Mouse (Mus musculus) embryo, embryonic 9.5 days (tissue): ENCODE results near the gene Bhlhe23.

ENCODE experiments used
- DNase-seq: peaks from one replicate; pipeline ENCODE4 v3.0.0-alpha.2; 2017; ENCODE audit errors: extremely low spot score

Bhlhe23 gene

DNA sequence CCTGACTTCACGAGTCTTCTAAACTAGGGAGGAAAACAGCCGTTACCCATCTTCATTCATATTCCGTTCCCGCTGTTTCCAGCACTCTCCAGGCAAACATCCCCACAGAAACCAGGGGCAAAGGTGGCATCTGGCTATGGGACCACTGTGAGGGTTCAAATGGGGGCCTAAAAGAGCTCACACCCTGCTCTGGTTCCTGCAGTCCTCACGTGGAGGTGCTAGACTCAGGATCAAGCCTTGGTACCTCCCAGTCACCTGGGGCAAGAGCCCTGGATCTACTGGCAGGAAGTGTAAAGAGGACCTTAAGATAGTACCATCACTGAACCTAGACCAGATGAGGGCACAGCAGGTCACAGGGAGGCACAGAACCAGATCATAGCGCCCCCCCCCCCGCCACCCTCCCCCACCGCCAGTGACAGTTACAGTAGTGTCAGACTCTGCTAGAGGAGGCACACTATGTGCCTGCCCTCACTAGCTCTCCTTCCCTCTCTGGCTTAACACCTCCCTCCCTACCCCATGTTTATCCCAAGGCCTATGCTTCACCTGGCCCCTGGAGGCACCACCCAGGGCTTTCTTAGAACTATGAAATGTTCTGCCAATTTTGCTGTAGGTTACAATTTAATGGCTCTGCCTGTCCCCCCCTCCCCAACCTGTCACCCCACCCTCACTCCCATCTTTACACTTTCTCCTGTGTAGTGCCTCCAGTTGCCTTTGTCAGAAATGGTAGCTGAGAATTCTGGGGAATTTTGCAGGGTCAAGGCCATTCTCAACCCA, 50.7 kb downstream of the Bhlhe23 start:
- DNase-seq, result no peak

DNA sequence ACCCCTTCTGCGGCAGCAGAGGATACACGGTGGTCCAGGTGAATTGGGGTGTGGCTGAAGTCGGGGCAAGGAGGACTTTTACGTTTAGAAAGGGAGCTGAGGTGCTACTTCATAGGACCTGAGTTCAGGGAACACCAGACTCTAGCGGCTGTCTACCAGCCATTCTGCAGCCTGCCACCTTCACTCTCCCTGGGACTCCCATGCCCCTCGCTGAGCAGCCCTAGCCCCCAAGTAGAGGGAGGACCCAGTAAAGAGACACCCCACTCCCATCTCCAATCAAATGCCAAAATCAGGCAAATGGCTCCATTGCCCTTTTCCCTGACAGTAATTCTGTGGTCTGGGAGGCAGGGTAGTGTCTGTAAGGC, 51.3 kb downstream of the Bhlhe23 start:
- no peak for DNase-seq

DNA sequence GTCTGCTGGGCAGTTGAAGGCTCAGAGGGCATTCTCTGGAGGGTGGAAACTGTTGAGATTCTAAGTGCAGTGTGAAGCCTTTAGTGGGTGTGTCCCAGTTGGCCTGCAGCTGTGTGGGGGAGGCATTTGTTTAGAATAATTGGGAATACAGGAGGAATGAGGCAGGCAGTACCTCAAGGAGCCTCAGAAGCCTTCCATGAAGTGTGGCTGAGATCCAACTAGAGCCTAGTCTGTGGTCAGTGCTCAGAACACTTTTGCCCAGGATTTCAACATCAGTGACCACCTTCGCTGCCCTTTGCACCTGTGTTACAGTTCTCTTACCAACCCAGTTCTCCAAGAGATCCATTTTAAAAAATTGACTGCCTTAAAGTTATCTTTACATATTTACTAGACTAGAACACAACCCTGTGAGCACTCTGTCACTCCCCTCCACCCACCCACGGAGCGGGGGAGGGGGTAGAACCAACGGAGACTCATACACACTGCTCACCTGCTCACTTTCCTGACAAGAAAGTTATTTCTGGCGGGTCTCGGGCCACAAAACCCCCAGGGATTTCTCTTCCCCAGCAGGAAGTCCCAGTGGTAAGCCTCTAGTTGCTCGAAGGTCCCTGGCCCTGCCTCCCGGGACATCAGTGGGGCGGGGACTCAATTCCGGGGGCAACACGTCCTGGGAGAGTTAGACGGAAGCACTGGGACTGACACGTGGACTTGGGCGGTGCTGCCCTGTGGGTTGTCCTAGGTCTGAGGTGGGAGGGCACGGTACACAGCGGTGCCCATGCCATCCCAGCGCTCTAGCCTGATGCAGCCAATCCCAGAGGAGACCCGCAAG, 51.9 kb downstream of the Bhlhe23 start, which contains the start of gene Slc17a9:
Slc17a9 (plus strand) TSS at position 679 of the 829 bp plus-strand sequence.
- DNase-seq, result no peak
